Mouse (Mus musculus) frontal cortex, postnatal 36 days (tissue): ENCODE measurements at regions not wholly inside any gene's neighbourhood (a gene's known extent, or its start where the extent isn't known, plus 50 kb on each side); places are given as distances from the start of the nearest gene placed in this dataset.
"Not testable (repeated sequence)": the region's sequence is repeated elsewhere in the genome, so short reads cannot be mapped to it uniquely, and the experiment has no call there.

Experiments used
- DNase-seq, 2 experiments: peaks; one replicate each; pipeline ENCODE4 v3.0.0; 2022; ENCODE audit warnings: low spot score in 2 of 2

DNA sequence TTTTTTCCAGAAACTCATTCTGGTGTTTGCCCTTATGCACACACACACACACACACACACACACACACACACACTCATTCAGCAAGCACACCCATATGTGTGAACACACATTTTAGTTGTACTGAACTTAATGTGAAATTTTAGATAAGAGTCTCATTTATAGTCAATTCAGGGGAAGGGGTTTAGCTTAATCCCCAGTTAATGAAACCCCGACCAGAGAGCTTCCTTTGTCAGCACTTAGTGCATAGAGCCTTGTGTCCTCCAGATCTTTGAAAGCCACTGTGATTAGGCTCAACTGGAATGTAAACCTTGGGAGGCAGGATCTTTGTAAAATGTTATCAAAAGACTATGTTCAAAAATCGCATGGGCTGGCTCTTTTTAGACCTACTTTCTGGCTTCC lies 53.4 kb downstream of the Rps12 start:
- no peak for DNase-seq

DNA sequence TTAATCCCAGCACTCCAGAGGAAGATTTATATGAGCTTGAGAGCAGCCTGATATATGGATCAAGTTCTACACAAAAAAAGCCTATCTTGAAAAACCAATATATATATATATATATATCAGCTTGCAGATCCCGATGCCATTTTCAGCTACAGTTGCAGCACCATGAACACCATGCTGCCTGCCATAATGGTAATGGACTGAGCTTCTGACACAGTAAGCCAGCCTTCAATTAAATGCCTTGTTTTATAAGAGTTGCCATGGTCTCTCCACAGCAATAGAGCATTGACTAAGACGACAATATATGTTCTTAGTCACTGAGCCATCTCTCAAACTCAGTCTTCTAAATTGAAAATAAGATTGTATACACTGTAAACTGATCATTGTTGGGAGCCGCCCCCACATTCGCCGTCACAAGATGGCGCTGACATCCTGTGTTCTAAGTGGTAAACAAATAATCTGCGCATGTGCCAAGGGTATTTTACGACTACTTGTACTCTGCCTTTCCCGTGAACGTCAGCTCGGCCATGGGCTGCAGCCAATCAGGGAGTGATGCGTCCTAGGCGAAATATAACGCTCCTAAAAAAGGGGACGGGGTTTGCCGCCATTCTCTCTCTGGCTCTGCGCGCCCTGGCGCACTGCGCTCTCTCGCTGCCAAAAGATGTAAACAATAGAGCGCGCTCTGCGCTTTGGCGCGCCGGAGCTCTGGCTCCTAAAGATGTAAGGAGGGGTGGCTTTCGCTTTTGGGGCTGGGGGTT lies 60.9 kb downstream of the Rps12 start:
- DNase-seq, result not testable (repeated sequence)

DNA sequence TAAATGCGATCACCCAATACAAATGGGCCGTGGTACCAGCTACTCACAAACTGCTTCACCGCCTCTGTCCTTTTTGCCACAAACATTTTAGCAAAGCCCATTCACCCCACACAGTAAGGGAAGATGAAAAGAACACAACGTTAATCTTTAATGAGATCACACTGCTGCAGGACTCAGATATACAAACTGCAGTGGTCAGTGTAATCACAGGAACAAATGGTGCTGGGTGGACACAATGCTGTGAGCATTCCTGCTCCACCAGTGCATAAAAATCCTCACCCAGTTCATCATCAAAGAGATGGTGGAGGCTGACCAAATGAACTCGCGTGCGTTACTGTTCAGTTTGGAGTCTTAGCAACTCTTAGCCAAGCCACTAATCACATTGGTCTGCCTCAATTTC lies 69.0 kb downstream of the Rps12 start:
- no peak for DNase-seq

DNA sequence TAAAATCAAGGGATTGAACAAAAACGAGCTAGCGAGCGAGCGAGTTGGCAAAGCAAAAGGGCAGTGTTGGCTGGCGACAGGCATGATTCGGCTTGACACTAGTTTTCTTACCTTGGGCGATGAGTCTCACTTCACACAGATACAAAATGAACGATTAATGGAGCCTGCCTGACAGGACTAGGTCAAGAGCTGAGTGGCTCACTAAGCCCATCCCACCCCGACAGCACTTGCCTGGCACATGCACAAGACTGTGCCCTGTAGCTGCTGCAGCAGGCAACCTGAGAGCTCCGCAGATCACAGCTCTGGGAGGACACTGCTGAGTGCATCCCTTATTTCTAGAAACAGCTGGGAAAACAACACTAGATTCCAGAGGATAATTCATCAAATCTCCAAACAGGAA lies 71.6 kb downstream of the Rps12 start:
- DNase-seq, result no peak

DNA sequence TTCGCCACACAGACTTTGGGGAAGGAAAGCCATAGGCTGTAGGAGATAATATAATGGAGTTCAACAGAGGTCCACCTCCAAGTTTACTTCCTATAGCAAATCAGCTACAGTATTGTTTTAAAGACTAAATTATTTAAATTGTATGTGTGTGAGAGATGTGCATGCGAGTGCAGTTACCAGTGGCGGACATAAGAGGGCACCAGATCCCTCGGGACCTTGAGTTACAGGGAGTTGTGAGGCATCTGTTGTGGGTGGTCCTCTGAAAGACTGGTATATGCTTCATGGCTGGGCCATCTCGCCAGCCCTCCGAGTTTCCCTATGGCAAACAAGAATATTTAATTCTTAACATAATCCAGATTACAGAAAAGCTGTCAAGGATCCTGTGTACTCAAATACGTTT lies 72.0 kb downstream of the Rps12 start:
- DNase-seq, result no peak

GRCm38 (mm10) chr10:23712691-23713378 lies 74.2 kb downstream of the Rps12 start:
- no peak for DNase-seq

- DNase-seq, result no peak
These were observed 75.5 kb downstream of the Rps12 start for GRCm38 (mm10) chr10:23711416-23712171.

- DNase-seq, result no peak
These were observed 76.1 kb downstream of the Rps12 start for GRCm38 (mm10) chr10:23710999-23711398.

GRCm38 (mm10) chr10:23708261-23708660 lies 78.8 kb downstream of the Rps12 start:
- no peak for DNase-seq

DNA sequence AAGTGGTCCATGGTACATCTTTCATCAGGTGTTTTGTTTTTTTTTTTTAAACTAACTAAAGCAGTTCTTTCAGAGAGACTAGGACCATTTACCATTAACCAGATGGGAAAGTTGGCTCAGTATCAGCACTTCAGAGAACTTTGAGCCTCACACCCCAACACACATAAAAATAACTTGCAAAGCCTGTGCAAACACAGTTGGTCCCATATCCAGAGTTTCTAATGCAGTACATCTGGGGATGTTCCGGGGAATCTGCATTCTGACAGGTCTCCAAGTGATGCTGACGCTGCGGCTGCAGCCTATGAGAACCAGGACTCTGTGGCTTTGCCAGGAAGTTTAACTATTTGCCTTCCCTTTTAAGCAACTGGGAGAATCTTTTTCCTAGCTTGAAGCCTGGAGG lies 79.9 kb downstream of the Rps12 start:
- DNase-seq, result peak in 1 of 2 experiments; percentile 8

GRCm38 (mm10) chr10:23704048-23704447 lies 83.0 kb downstream of the Rps12 start:
- DNase-seq, result peak in 1 of 2 experiments; percentile 7

GRCm38 (mm10) chr10:23691291-23691690 lies 95.8 kb downstream of the Rps12 start:
- DNase-seq, result no peak

DNA sequence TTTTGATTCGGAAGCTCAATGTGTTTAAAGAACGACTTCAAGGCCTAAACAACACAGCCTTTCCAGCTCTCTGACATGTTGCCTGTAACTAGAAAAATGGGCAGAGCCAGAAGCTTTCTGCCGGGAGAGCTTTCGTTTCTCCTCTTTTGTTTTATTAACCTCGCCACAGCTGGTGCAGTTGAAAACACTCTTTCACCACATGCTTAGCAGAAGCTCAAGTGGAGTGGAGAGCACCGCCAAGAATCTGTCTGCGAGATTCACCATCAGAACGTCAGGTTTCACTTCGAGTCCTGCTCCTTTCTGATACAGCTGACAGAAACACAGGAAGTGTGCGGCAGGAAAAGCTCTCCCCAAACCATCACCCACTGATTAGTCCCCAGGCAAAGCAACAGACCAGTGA lies 100.1 kb downstream of the Rps12 start:
- no peak for DNase-seq

DNA sequence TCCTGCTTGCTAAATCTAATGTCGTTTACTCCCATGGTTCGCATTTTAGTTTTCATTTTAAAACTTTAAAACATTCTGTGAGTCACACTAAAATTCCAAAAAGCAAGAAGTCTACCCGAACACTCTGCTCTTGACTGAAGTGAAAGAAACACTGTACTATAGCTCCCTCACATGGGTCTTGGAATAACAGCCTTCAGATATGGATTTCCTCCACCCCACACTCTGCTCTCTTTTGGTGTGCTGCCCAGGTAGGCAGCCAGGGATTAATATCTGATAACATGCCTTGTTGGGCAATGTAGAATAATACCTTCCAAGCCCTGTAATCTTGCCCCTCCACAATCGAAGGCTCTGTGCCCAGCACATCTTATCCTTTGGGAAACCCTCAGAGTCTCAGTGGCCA lies 104.0 kb downstream of the Rps12 start:
- no peak for DNase-seq

- no peak for DNase-seq
These were observed 111.2 kb downstream of the Rps12 start for GRCm38 (mm10) chr10:23675911-23676310.

DNA sequence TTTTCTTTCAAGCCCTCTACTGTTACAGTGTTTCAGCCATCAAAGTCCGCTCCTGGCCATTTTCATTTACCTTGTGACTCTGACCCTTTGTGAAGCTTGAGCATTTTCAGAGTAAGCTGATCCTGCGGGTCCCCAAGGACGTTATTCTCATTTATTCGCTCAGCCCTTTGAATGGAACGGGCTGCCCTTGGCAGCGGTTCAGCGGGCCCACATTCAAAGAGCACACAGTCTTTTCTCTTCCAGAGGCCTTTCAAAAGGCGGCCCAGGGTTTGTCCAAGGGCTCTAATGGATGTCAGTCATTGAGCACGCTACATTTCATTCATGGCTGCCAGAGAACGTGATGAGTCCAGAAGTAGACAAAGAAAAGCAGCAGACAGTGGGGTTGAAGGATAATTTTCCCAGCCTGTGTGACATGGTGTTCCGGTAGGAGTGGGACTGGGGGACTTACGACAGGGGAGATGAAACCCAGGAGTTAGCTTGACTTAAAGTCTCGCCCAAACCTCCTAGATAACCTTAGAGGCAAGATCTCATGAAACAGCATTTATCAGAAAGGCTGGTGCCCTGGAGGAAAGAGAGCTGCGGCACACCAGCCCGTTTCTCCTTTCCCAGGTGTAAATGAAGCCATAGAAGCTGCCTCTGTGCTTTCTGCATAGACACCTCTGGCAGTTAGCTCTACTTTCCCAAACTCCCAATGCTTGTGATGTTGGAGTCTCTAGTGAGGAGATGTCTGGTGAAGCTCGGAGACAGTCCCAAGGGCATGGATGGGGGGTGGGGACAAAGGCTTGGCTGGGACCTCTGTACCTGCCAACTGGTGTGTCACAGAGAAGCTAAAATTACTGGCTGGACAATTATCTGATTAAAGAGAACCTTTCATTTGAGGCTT lies 112.2 kb downstream of the Rps12 start:
- DNase-seq, result peak in 1 of 2 experiments; percentile 30

DNA sequence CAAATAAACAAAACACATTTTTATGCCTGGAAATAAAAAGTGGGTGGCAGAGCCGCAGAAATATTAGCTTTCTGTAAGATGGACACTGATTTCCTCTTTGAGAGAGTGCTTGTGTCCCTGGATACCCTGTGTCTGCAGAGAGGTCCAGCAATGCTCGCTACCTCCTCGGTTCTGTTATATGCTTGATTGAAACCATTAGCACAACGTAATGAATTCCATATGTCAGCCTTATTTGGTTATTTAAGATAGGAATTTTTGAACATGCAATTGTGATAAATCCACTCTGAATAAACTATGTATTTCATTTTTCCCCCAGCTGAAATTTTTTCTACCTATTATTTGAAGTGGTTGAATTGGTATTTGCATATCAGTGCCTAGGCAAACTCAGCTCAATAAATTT lies 114.8 kb downstream of the Rps12 start:
- no peak for DNase-seq

- peak in 1 of 2 experiments; percentile 9 for DNase-seq
These were observed 115.6 kb downstream of the Rps12 start for GRCm38 (mm10) chr10:23671494-23671893.

DNA sequence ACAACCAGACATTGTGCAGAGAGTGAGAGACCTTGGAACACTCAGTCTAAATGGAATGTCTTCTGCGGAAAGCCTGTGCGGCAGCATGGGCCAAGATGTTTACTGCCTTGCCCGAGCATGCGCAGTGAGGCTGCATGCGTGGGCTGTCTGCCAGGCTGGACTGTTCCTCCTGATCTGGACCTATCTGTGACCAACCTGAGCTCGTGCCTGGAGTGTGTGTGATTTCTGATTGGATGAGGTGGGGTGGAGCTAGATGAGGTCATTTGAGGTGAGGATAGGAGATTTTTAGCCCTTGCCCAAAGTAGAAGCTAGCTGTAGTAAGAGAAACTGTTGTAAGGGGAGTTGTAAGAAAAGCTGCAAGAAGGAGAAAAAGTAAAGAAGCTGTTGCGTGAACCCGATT lies 121.2 kb downstream of the Rps12 start:
- not testable (repeated sequence) for DNase-seq

GRCm38 (mm10) chr10:23626201-23626600 lies 160.9 kb downstream of the Rps12 start:
- peak; percentile 20 to 53 for DNase-seq

DNA sequence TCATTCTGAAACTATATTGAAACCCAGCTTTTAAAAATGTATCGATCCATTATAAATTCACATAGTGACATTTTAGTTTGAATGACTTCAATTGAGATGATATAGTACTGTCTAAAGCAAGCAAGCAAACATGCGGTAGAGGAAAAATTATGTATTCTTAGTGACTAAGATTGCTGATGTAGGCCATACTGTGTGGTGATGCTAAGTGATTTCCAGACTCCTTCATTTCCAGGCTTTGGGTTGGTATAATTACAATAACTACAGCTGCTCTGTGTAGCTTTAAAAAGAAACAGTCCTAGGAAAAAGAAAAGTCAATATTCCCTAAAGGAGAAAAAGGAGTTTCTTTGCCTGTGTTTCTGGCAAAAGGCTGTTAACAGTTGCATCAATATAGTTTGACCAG lies 175.0 kb downstream of the Rps12 start:
- DNase-seq, result no peak

GRCm38 (mm10) chr10:23611183-23611582 lies 175.9 kb downstream of the Rps12 start:
- DNase-seq, result peak; percentile 46 to 67
